Mouse (Mus musculus): ENCODE results near the gene Sertad3.
A peak's percentile ranks its signal among the peaks of the same experiment; 100 is the strongest.

- no peak for TF ChIP-seq CTCF (IDR thresholded peaks at IDR 0.05 in 2 of 3, conservative IDR thresholded peaks at IDR 0.05 in 1 of 3; ENCODE audit: control insufficient read depth in 1 of 3, insufficient read depth in 1 of 3, low read depth in 2 of 3, low read length in 3 of 3, poor library complexity in 1 of 3, severe bottlenecking in 1 of 3)
- TF ChIP-seq MEF2A (IDR thresholded peaks at IDR 0.05; ENCODE audit: extremely low read depth, insufficient replicate concordance, low read depth, low read length, poor library complexity, severe bottlenecking), result no peak
- no peak for TF ChIP-seq POLR2AphosphoS5 (IDR thresholded peaks at IDR 0.05; ENCODE audit: borderline replicate concordance, low read depth, low read length)
- TF ChIP-seq GATA1 (IDR thresholded peaks at IDR 0.05; ENCODE audit: low read depth, low read length), result peak; percentile 27; the same call in 1 of the 2 replicates
- peak; percentile 22 to 58; a peak in 1 of 4 replicates for TF ChIP-seq POLR2A (IDR thresholded peaks at IDR 0.05; ENCODE audit: control insufficient read depth in 1 of 2, insufficient read depth in 1 of 2, low read depth in 1 of 2, low read length in 2 of 2, poor library complexity in 1 of 2)
- no peak for TF ChIP-seq TAL1 (IDR thresholded peaks at IDR 0.05; ENCODE audit: low read length)
- peak; percentile 78 for TF ChIP-seq SIN3A (IDR thresholded peaks at IDR 0.05; ENCODE audit: low read length)
- peak; percentile 90 for TF ChIP-seq BHLHE40 (IDR thresholded peaks at IDR 0.05; ENCODE audit: borderline replicate concordance, low read depth, low read length)
- peak; percentile 51; the same call in 1 of the 2 replicates for TF ChIP-seq POLR2AphosphoS2 (IDR thresholded peaks at IDR 0.05; ENCODE audit: low read length)
- no peak for TF ChIP-seq RAD21 (IDR thresholded peaks at IDR 0.05; ENCODE audit: low read depth, low read length)
- TF ChIP-seq USF2 (IDR thresholded peaks at IDR 0.05; ENCODE audit: borderline replicate concordance in 1 of 2, insufficient read depth in 1 of 2, low read depth in 1 of 2, low read length in 2 of 2), result no peak
These were observed 8.0 kb downstream of the Sertad3 start for GRCm38 (mm10) chr7:27481627-27481969.
